Mouse (Mus musculus) liver, adult 2 months (tissue): ENCODE results near the gene Herc4. TPM values are rescaled to one million over a fixed set of nuclear protein-coding genes. Genes with fewer than 3 reads are reported as not detected.

ENCODE experiments used
- DNase-seq: peaks from one replicate; pipeline ENCODE4 v3.0.0-alpha.2; 2011; ENCODE audit warnings: low read depth, low spot score; ENCODE audit errors: extremely low read depth
- H3K27ac ChIP-seq: fragments of 200-500 bp; replicated peaks from 2 replicates; pipeline ENCODE4 v1.5.1; 2012; ENCODE audit warnings: low read depth, mild to moderate bottlenecking, control low read depth, inconsistent platforms, low read length; ENCODE audit not compliant: insufficient read depth
- H3K27me3 ChIP-seq: fragments of 200-500 bp; 2 replicates; pipeline ENCODE4 v1.6.1; 2012; ENCODE audit warnings: mild to moderate bottlenecking, moderate library complexity, low read length, inconsistent platforms; ENCODE audit not compliant: control insufficient read depth, insufficient read depth
- H3K36me3 ChIP-seq: fragments of 200-500 bp; 2 replicates; pipeline ENCODE4 v1.6.1; 2012; ENCODE audit warnings: low read length, inconsistent platforms; ENCODE audit not compliant: control insufficient read depth, insufficient read depth
- H3K4me1 ChIP-seq: fragments of 200-500 bp; 2 replicates; pipeline ENCODE4 v1.6.1; 2011; ENCODE audit warnings: low read length; ENCODE audit not compliant: control insufficient read depth, insufficient read depth
- H3K4me3 ChIP-seq: fragments of 200-500 bp; 2 replicates; pipeline ENCODE4 v1.5.1; 2011; ENCODE audit warnings: low read depth, mild to moderate bottlenecking, control low read depth, low read length, moderate library complexity; ENCODE audit not compliant: insufficient read depth
- H3K79me2 ChIP-seq: fragments of 200-500 bp; 2 replicates; pipeline ENCODE4 v1.6.1; 2012; ENCODE audit warnings: inconsistent platforms, mild to moderate bottlenecking, low read length, moderate library complexity; ENCODE audit not compliant: control insufficient read depth, insufficient read depth
- H3K9ac ChIP-seq: fragments of 200-500 bp; 2 replicates; pipeline ENCODE4 v1.6.1; 2012; ENCODE audit warnings: low read depth, mild to moderate bottlenecking, control low read depth, inconsistent platforms, low read length
- CTCF ChIP-seq: fragments of 200-500 bp; IDR thresholded peaks from 2 replicates; pipeline ENCODE4 v1.5.1; 2011; ENCODE audit warnings: low read depth, low read length, control low read depth
- POLR2A ChIP-seq: fragments of 200-500 bp; IDR thresholded peaks from 2 replicates; pipeline ENCODE4 v1.6.1; 2011; ENCODE audit warnings: low read length, control low read depth; ENCODE audit not compliant: insufficient read depth; ENCODE audit errors: extremely low read depth
- WGBS: fragments of 180-500 bp; shearing (Covaris S2); methylation state at CpG from one replicate; pipeline ENCODE4 v1.1.7; 2018; 5-methylcytosine and 5-hydroxymethylcytosine counted together
- polyA plus RNA-seq: library from polyadenylated mRNA; depleted of rRNA; stranded (reverse); fragments of >200 nt; gene quantifications from 2 replicates; pipeline ENCODE4 v1.2.3, GENCODE M21; 2012
- total RNA-seq: library from RNA; depleted of rRNA; stranded (reverse); fragments of >200 nt; gene quantifications from 2 replicates; pipeline ENCODE4 v1.2.3, GENCODE M21; 2014

Gene Herc4
- total and polyA plus RNA-seq, 2 experiments = 9.0 to 62.2 TPM

DNA sequence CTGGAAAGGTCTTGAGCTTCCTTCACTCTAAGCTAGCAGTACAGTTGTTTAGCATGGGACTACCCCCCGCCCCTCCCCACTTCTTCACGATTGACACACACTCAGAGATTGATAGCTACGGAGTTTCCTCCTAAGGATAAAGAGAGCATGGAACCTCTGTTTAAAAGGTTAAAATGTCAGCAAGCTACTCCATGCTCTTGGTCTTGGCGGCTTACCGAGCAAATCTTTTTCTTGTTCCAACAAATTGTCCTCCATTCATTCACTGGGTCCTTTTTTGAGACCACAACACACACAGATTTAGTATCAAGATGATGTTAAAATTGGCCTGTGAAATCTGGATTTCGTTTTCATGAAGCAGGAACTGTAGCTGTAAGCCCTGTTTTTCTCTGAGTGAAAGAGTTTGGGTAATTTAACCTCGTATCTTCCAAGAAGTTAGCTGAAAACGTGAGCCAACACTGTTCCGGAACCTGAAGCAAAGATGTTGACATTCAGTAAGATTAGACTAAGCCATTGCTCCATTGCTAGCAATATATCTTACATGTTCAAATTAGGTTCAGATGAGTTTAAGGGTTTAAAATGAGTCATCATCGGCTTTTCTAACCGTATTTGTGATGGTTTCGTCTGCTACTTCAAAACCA, 693 bp upstream of the Herc4 start:
- WGBS = 16% methylated on average over 12 of the region's 12 CpGs
- H3K4me1 ChIP-seq = peaks cover 11% of the 10 kb centered on the region; the same call in 1 of the 2 replicates
- H3K27me3 ChIP-seq = no peaks in the 10 kb centered on the region
- no peak overlapping the region; the same call in 1 of the 2 replicates for H3K9ac ChIP-seq
- peak overlapping the region; percentile 57; the same call in 1 of the 2 replicates for H3K4me3 ChIP-seq
- H3K27ac ChIP-seq = no peak overlapping the region
- TF ChIP-seq POLR2A (no peak), CTCF (no peak)
- peaks cover 8% of the 10 kb centered on the region for H3K36me3 ChIP-seq
- peaks cover 3% of the 10 kb centered on the region; the same call in 1 of the 2 replicates for H3K79me2 ChIP-seq
- DNase-seq = peak; percentile 37

DNA sequence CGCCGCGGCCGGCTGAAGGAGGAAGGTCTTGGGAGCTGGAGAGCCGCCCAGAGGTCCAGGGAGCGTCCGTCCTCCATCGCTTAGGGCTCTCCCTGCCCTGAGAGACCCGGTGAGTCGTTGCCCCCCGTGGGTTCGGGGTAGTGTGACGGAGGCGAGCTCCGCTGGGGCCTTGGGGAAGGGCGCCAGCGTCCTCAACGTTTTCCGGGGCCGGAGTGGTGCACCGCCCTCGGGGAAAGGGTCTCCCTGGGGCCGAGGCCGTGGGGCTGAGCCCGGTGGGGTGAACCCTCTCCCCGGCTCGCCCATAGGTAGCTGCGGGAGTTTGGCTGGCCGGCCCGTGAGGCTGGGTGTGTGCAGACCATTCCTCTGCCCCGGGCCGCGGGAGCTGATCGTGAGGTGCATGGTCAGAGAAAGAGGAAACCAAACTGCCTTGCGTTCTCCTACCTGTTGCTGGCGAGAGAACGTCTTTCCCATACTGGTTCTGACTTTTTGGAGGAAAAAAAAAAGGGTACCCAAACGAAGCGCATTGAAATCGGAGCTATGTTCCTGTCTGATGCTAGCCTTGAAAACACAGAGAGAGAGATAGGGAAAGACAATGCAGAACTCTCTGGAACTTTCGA, 553 bp downstream of the Herc4 start:
- H3K36me3 ChIP-seq = peaks cover 11% of the 10 kb centered on the region
- H3K27me3 ChIP-seq = no peaks in the 10 kb centered on the region
- H3K27ac ChIP-seq = peak overlapping the region; percentile 95
- H3K4me1 ChIP-seq = peaks cover 11% of the 10 kb centered on the region; the same call in 1 of the 2 replicates
- H3K79me2 ChIP-seq = peaks cover 3% of the 10 kb centered on the region; the same call in 1 of the 2 replicates
- under 1% methylated on average over 41 of the region's 41 CpGs for WGBS
- H3K9ac ChIP-seq = peak overlapping the region; percentile 94
- peak; percentile 50 for DNase-seq
- peak overlapping the region; percentile 95 for H3K4me3 ChIP-seq
- no peak for TF ChIP-seq CTCF
- no peak for TF ChIP-seq POLR2A

DNA sequence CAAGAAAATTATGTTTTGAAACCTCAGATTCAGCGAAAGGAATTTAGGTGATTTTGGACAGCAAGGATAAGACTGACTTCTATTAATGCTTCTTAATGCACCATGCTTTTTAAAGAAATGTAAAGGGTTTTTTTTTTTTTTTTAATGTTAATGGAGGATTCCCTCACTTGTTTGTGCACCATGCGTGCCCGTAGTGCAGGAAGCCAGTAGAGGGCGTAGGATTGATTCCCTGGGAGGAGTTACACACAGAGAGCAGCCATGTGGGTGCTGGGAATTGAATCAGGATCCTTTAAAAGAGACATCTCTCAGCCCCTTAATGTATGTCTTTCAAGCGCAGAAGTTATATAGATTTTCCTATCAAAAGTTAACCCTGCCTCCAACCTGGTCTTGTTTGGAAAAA, 1.1 kb downstream of the Herc4 start:
- Histone ChIP-seq H3K27me3 (no peaks in the 10 kb centered on the region), H3K9ac (no peak overlapping the region), H3K79me2 (peaks cover 3% of the 10 kb centered on the region; the same call in 1 of the 2 replicates), H3K4me3 (peak overlapping the region; percentile 95), H3K36me3 (peaks cover 14% of the 10 kb centered on the region), H3K4me1 (peaks cover 11% of the 10 kb centered on the region; the same call in 1 of the 2 replicates), H3K27ac (peak overlapping the region; percentile 95)
- 10% methylated on average over 5 of the region's 5 CpGs for WGBS
- TF ChIP-seq POLR2A (no peak), CTCF (peak; percentile 53; the same call in 1 of the 2 replicates)
- peak; percentile 47 for DNase-seq

DNA sequence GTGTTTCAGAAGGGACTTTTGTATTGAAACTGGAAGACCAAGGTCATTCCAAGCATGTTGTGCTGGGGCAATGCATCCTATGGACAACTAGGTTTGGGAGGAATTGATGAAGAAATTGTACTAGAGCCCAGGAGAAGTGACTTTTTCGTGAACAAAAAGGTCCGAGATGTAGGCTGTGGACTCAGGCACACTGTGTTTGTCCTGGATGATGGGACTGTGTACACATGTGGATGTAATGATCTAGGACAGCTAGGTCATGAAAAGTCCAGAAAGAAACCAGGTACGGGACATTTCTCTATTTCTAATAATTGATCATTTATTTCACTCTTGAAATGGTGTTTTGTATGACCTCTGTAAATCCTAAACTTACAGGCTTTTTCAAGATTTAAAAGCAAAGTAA, 2.2 kb downstream of the Herc4 start:
- peaks cover 24% of the 10 kb centered on the region for H3K36me3 ChIP-seq
- H3K79me2 ChIP-seq = peaks cover 3% of the 10 kb centered on the region; the same call in 1 of the 2 replicates
- H3K4me1 ChIP-seq = peaks cover 11% of the 10 kb centered on the region; the same call in 1 of the 2 replicates
- DNase-seq = peak; percentile 63
- 0 out of 2 replicates have a peak overlapping the region, but pooled peaks have one; percentile 1 for H3K4me3 ChIP-seq
- H3K9ac ChIP-seq = peak overlapping the region; percentile 49; the same call in 1 of the 2 replicates
- H3K27ac ChIP-seq = peak overlapping the region; percentile 68
- 20% methylated on average over 3 of the region's 3 CpGs for WGBS
- no peak for TF ChIP-seq CTCF
- TF ChIP-seq POLR2A = no peak
- no peaks in the 10 kb centered on the region for H3K27me3 ChIP-seq

DNA sequence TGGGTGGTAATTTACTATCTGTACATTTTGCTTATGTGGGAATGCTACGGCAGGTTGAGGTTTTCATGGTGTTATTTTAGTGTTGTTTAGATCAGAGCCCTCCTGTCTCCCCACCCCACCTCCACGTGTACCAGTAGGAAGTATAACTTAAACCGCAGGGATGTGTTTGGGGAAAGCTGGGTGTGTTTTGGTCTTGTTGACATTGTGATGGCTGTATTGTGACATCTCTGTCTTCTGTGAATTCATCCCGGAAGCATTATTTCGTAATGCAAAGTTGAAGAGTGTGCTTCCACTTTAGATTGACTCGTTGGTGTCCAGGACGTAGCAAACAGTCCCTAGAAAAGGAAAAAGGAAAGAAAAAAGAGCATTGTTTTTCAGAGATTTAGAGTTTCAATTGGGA, 3.8 kb downstream of the Herc4 start:
- Histone ChIP-seq H3K27ac (peak overlapping the region; percentile 34), H3K9ac (no peak overlapping the region), H3K36me3 (peaks cover 27% of the 10 kb centered on the region), H3K4me1 (peaks cover 11% of the 10 kb centered on the region; the same call in 1 of the 2 replicates), H3K4me3 (no peak overlapping the region), H3K79me2 (peaks cover 6% of the 10 kb centered on the region; the same call in 1 of the 2 replicates), H3K27me3 (no peaks in the 10 kb centered on the region)
- peak; percentile 92 for DNase-seq
- 13% methylated on average over 7 of the region's 7 CpGs for WGBS
- TF ChIP-seq CTCF = no peak
- no peak for TF ChIP-seq POLR2A

DNA sequence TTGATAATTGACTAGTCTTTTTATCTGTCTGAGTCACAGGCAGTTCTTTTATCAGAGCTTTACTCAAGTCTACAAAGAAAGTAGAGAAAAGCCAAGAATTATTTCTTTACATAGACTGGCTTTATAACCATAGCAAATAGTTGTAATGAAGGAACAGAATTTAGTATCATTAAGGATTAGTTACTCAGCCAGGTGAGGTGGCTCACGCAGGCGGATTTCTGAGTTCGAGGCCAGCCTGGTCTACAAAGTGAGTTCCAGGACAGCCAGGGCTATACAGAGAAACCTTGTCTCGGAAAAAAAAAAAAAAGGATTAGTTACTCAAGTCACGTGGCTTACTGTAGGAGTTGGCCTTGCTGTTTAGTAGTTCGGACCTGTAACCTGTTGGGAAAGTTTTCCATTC, 4.8 kb downstream of the Herc4 start:
- H3K4me3 ChIP-seq = no peak overlapping the region
- H3K27ac ChIP-seq = no peak overlapping the region
- H3K27me3 ChIP-seq = no peaks in the 10 kb centered on the region
- H3K79me2 ChIP-seq = peaks cover 13% of the 10 kb centered on the region; the same call in 1 of the 2 replicates
- no peak overlapping the region for H3K9ac ChIP-seq
- TF ChIP-seq CTCF (no peak), POLR2A (no peak)
- DNase-seq = peak; percentile 59
- peaks cover 31% of the 10 kb centered on the region for H3K36me3 ChIP-seq
- WGBS = 76% methylated on average over 6 of the region's 6 CpGs
- peaks cover 6% of the 10 kb centered on the region; the same call in 1 of the 2 replicates for H3K4me1 ChIP-seq
